Comparison of ENCODE assay signal across 27 mouse cellular contexts in genomic region chr3:96230404-96230803, GRCm38 (mm10). TPM values are rescaled to one million over a fixed set of nuclear protein-coding genes. Genes with fewer than 3 reads are reported as not detected.
"Had no signal": no experiment of that assay in that cellular context is flagged by ENCODE, and none has a peak within 500 bp of the region (broad histone marks: within the 10 kb centered on the region; RNA-seq: fewer than 3 reads in every experiment).

No protein-coding gene starts in this region.

- ATAC-seq: hindbrain, embryonic 16.5 days; intestine, embryonic 16.5 days had no signal

- H3K36me3 ChIP-seq: heart, embryonic 10.5 days; heart, embryonic 12.5 days; hindbrain, embryonic 10.5 days; hindbrain, embryonic 12.5 days; kidney, embryonic 15.5 days; limb, embryonic 10.5 days; limb, embryonic 12.5 days; liver, embryonic 13.5 days had no signal

- H3K27me3 ChIP-seq: heart, embryonic 12.5 days; hindbrain, embryonic 12.5 days; kidney, embryonic 15.5 days; limb, embryonic 12.5 days; liver, embryonic 13.5 days had no signal

- H3K4me2 ChIP-seq: heart, embryonic 12.5 days; hindbrain, embryonic 12.5 days; hindbrain, embryonic 14.5 days; kidney, embryonic 15.5 days; limb, embryonic 12.5 days; liver, embryonic 11.5 days; liver, embryonic 13.5 days had no signal

- H3K27ac ChIP-seq: heart, embryonic 10.5 days; hindbrain, embryonic 10.5 days; hindbrain, embryonic 12.5 days; hindbrain, embryonic 14.5 days; kidney, embryonic 15.5 days; layer of hippocampus, adult 2 months; left cerebral cortex, adult 2 months; limb, embryonic 10.5 days; limb, embryonic 12.5 days; liver, embryonic 13.5 days had no signal

- H3K4me3 ChIP-seq: heart, adult 2 months; heart, embryonic 10.5 days; heart, embryonic 12.5 days; hindbrain, embryonic 10.5 days; hindbrain, embryonic 12.5 days; kidney, embryonic 15.5 days; layer of hippocampus, adult 2 months; left cerebral cortex, adult 2 months; limb, embryonic 10.5 days; limb, embryonic 12.5 days; liver, embryonic 13.5 days had no signal

- DNase-seq: gastrocnemius, postnatal 14 days; gastrocnemius, postnatal 36 days; heart, postnatal 10 days; heart, postnatal 4 days; kidney, adult 11 months; kidney, adult 2 months; kidney, adult 9 months; kidney, postnatal 10 days; kidney, postnatal 25 days; kidney, postnatal 4 days; liver; liver, embryonic 13.5 days had no signal

- H3K9ac ChIP-seq: heart, embryonic 12.5 days; hindbrain, embryonic 12.5 days; hindbrain, embryonic 14.5 days; kidney, embryonic 15.5 days; limb, embryonic 12.5 days; liver, embryonic 13.5 days had no signal

- H3K9me3 ChIP-seq: heart, embryonic 10.5 days; heart, embryonic 12.5 days; hindbrain, embryonic 10.5 days; hindbrain, embryonic 12.5 days; kidney, embryonic 15.5 days; limb, embryonic 10.5 days; limb, embryonic 12.5 days; liver, embryonic 13.5 days had no signal

RNA-seq across cellular contexts. Expression of gene Hist2h2ab, which starts 10.7 kb away (rescaled TPM):
- polyA plus RNA-seq: heart, embryonic 12.5 days; heart, embryonic 16.5 days; hindbrain, embryonic 10.5 days; hindbrain, embryonic 12.5 days; hindbrain, embryonic 14.5 days; hindbrain, embryonic 16.5 days had no signal
